Mouse (Mus musculus) spleen, postnatal 10 days (tissue): ENCODE results near the gene Arhgap6.

Source experiments
- DNase-seq, 2 experiments: peaks; one replicate each; pipeline ENCODE4 v3.0.0; 2021 to 2022; ENCODE audit warnings: low spot score in 2 of 2

The Arhgap6 gene

GRCm38 (mm10) chrX:168980370-168980769, 185.5 kb downstream of the Arhgap6 start:
- no peak for DNase-seq

GRCm38 (mm10) chrX:169007066-169007465, 212.2 kb downstream of the Arhgap6 start:
- no peak for DNase-seq

- DNase-seq = no peak
Measured at GRCm38 (mm10) chrX:169012701-169013100, 217.8 kb downstream of the Arhgap6 start.

GRCm38 (mm10) chrX:169034390-169034789, 239.5 kb downstream of the Arhgap6 start:
- DNase-seq = no peak

- DNase-seq = peak; percentile 56 to 70
Measured at GRCm38 (mm10) chrX:169036403-169037296, 241.8 kb downstream of the Arhgap6 start.

- DNase-seq = no peak
Measured at GRCm38 (mm10) chrX:169037401-169037800, 242.5 kb downstream of the Arhgap6 start.

- no peak for DNase-seq
Measured at GRCm38 (mm10) chrX:169043872-169044271, 249.0 kb downstream of the Arhgap6 start.

GRCm38 (mm10) chrX:169047595-169047994, 252.7 kb downstream of the Arhgap6 start:
- no peak for DNase-seq

- DNase-seq = peak in 1 of 2 experiments; percentile 13
Measured at GRCm38 (mm10) chrX:169049550-169049949, 254.7 kb downstream of the Arhgap6 start.

GRCm38 (mm10) chrX:169053907-169054476, 259.1 kb downstream of the Arhgap6 start:
- no peak for DNase-seq

GRCm38 (mm10) chrX:169062555-169062954, 267.7 kb downstream of the Arhgap6 start:
- DNase-seq = no peak

GRCm38 (mm10) chrX:169065298-169065697, 270.4 kb downstream of the Arhgap6 start:
- no peak for DNase-seq

- DNase-seq = no peak
Measured at GRCm38 (mm10) chrX:169065922-169066321, 271.0 kb downstream of the Arhgap6 start.

- no peak for DNase-seq
Measured at GRCm38 (mm10) chrX:169075020-169075419, 280.1 kb downstream of the Arhgap6 start.

- DNase-seq = no peak
Measured at GRCm38 (mm10) chrX:169081609-169082008, 286.7 kb downstream of the Arhgap6 start.

- DNase-seq = peak; percentile 26 to 71
Measured at GRCm38 (mm10) chrX:169085871-169086270, 291.0 kb downstream of the Arhgap6 start.

- no peak for DNase-seq
Measured at GRCm38 (mm10) chrX:169089221-169089620, 294.3 kb downstream of the Arhgap6 start.

- no peak for DNase-seq
Measured at GRCm38 (mm10) chrX:169094601-169095000, 299.7 kb downstream of the Arhgap6 start.

- DNase-seq = no peak
Measured at GRCm38 (mm10) chrX:169095584-169095983, 300.7 kb downstream of the Arhgap6 start.

GRCm38 (mm10) chrX:169102665-169103064, 307.8 kb downstream of the Arhgap6 start:
- DNase-seq = no peak

- DNase-seq = peak; percentile 18 to 24
Measured at GRCm38 (mm10) chrX:169106048-169106622, 311.2 kb downstream of the Arhgap6 start.

GRCm38 (mm10) chrX:169107372-169107771, 312.5 kb downstream of the Arhgap6 start:
- DNase-seq = no peak

- no peak for DNase-seq
Measured at GRCm38 (mm10) chrX:169110031-169110430, 315.1 kb downstream of the Arhgap6 start.
